Mouse (Mus musculus) right cerebral cortex, postnatal 14 days (tissue): ENCODE data around the gene Fndc11.

Experiments
- DNase-seq: peaks from one replicate; pipeline ENCODE4 v3.0.0; 2022

The Fndc11 gene

GRCm38 (mm10) chr2:181220361-181220760 lies 548 bp downstream of the Fndc11 start:
- no peak for DNase-seq

GRCm38 (mm10) chr2:181224994-181225393 lies 5.2 kb downstream of the Fndc11 start:
- DNase-seq, result no peak

- DNase-seq, result no peak
These were observed 7.3 kb downstream of the Fndc11 start for GRCm38 (mm10) chr2:181227122-181227521.

GRCm38 (mm10) chr2:181228335-181228734 lies 8.5 kb downstream of the Fndc11 start:
- no peak for DNase-seq

GRCm38 (mm10) chr2:181231171-181231570 lies 11.4 kb downstream of the Fndc11 start:
- no peak for DNase-seq

- no peak for DNase-seq
These were observed 13.6 kb downstream of the Fndc11 start for GRCm38 (mm10) chr2:181233443-181233842.

GRCm38 (mm10) chr2:181234680-181235079 lies 14.9 kb downstream of the Fndc11 start:
- DNase-seq, result no peak

- DNase-seq, result no peak
These were observed 16.1 kb downstream of the Fndc11 start for GRCm38 (mm10) chr2:181235681-181236566.

- DNase-seq, result no peak
These were observed 17.6 kb downstream of the Fndc11 start for GRCm38 (mm10) chr2:181237251-181238014.

- DNase-seq, result no peak
These were observed 18.3 kb downstream of the Fndc11 start for GRCm38 (mm10) chr2:181238091-181238610.

- no peak for DNase-seq
These were observed 19.0 kb downstream of the Fndc11 start for GRCm38 (mm10) chr2:181238861-181239260.

GRCm38 (mm10) chr2:181239261-181239660 lies 19.4 kb downstream of the Fndc11 start:
- DNase-seq, result no peak

GRCm38 (mm10) chr2:181240806-181241440 lies 21.1 kb downstream of the Fndc11 start:
- DNase-seq, result no peak

- DNase-seq, result no peak
These were observed 21.9 kb downstream of the Fndc11 start, which contains the start of gene Helz2 for GRCm38 (mm10) chr2:181241602-181242313. Helz2 (minus strand) TSS chr2:181242027.

GRCm38 (mm10) chr2:181242314-181242665 lies 22.5 kb downstream of the Fndc11 start:
- no peak for DNase-seq

- DNase-seq, result no peak
These were observed 24.0 kb downstream of the Fndc11 start for GRCm38 (mm10) chr2:181243706-181244394.

GRCm38 (mm10) chr2:181245031-181245430 lies 25.2 kb downstream of the Fndc11 start:
- DNase-seq, result no peak

GRCm38 (mm10) chr2:181249217-181249616 lies 29.4 kb downstream of the Fndc11 start:
- DNase-seq, result no peak

- no peak for DNase-seq
These were observed 32.0 kb downstream of the Fndc11 start for GRCm38 (mm10) chr2:181251841-181252240.

GRCm38 (mm10) chr2:181253248-181253647 lies 33.4 kb downstream of the Fndc11 start:
- DNase-seq, result no peak

GRCm38 (mm10) chr2:181266839-181267238 lies 47.0 kb downstream of the Fndc11 start:
- no peak for DNase-seq

GRCm38 (mm10) chr2:181272092-181272491 lies 52.3 kb downstream of the Fndc11 start:
- DNase-seq, result no peak
